Mouse (Mus musculus): ENCODE results near the gene Foxk1.

DNA sequence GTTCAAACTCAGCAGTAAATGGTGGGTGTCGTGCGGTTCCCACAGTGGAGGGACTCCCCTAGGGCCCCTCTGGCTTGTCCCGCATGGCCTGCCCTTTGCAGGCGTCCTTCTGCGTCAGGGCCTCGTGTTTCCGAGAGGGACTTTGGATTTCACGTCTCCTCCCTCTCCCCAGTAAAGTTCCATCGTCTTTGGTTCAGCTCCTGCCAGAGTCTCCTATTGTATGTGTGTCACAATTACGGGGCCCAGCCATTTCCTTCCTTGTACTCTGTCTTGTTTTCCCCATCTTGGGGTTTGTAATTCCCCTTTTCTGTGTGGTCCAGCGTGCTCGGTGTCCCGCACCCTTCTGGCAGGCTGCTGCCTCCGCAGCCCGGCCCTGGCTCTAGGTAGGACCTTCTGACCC is 42.2 kb downstream of the Foxk1 start:
- no peak for TF ChIP-seq CTCF (IDR thresholded peaks at IDR 0.05)
- TF ChIP-seq POLR2A (IDR thresholded peaks at IDR 0.05; ENCODE audit: insufficient read depth, low read depth, low read length) = no peak
- TF ChIP-seq EP300 (IDR thresholded peaks at IDR 0.05; ENCODE audit: insufficient read depth, low read depth, low read length) = no peak

Data from heart, adult 2 months (tissue).